Mouse (Mus musculus) cortical plate, adult 2 months (tissue): ENCODE measurements around the gene Tmprss11g.

Experiments used
- CTCF ChIP-seq: fragments of 200-500 bp; IDR thresholded peaks from 2 replicates; pipeline ENCODE4 v1.5.1; 2011; ENCODE audit warnings: mild to moderate bottlenecking, control low read depth, low read length; ENCODE audit not compliant: insufficient read depth; ENCODE audit errors: extremely low read depth
- POLR2A ChIP-seq: fragments of 200-500 bp; IDR thresholded peaks from 2 replicates; pipeline ENCODE4 v1.6.1; 2011; ENCODE audit warnings: mild to moderate bottlenecking, low read length, control low read depth; ENCODE audit not compliant: insufficient read depth; ENCODE audit errors: extremely low read depth

DNA sequence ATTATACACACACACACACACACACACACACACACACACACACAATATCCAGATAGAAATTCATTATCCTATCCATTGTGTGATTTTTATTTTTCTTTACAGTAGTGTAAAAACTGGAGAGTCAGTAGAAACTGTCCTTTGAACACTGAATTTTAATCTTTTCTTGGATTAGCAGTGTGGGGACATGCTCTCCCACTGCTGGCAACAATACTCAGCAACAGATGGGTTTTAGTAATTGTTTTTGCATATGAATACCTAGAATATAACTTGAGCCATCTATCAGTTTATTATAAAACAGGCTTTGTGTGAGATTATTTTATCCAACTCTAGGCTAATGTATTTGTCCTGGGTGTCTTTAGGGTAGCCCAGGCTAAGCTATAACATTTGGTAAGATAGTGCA is 79.9 kb downstream of the Tmprss11g start:
- TF ChIP-seq CTCF (no peak), POLR2A (no peak)
